Mouse (Mus musculus) urinary bladder, adult 18-20 months (tissue): ENCODE data around the gene Gadd45g.

Source experiments
- DNase-seq, 2 experiments: peaks; one replicate each; pipeline ENCODE4 v3.0.0; 2022; ENCODE audit warnings: low spot score in 2 of 2, mixed read lengths in 2 of 2

Gadd45g gene

DNA sequence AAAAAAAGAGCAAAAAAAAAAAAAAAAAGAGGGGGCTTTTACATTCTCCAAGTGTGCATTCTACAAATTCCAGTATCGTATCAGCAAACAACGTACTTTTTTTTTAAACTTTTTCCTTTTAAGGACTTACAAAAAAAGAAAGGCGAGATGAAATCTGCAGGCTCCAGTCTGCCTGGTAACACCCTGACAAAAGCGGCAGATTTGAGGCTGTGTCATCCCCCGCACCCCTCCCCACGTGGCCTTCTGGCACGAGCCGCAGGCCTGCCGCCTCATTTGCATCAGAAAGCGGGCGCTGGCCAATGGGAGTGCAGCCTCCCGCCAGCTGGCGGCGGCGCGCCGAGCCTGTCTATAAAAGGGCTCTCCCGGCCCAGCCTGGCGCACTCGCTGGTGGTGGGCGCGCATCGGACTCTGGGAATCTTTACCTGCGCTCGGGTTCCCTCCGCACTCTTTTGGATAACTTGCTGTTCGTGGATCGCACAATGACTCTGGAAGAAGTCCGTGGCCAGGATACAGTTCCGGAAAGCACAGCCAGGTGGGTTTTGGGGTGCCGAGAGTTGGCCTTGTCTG lies at the start of gene Gadd45g:
TSS of gene Gadd45g (plus strand) at position 378 of the 567 bp plus-strand sequence.
- peak; percentile 85 to 93 for DNase-seq

- DNase-seq: no peak
Observed at GRCm38 (mm10) chr13:51797899-51798746, 48.4 kb upstream of the Gadd45g start.

DNA sequence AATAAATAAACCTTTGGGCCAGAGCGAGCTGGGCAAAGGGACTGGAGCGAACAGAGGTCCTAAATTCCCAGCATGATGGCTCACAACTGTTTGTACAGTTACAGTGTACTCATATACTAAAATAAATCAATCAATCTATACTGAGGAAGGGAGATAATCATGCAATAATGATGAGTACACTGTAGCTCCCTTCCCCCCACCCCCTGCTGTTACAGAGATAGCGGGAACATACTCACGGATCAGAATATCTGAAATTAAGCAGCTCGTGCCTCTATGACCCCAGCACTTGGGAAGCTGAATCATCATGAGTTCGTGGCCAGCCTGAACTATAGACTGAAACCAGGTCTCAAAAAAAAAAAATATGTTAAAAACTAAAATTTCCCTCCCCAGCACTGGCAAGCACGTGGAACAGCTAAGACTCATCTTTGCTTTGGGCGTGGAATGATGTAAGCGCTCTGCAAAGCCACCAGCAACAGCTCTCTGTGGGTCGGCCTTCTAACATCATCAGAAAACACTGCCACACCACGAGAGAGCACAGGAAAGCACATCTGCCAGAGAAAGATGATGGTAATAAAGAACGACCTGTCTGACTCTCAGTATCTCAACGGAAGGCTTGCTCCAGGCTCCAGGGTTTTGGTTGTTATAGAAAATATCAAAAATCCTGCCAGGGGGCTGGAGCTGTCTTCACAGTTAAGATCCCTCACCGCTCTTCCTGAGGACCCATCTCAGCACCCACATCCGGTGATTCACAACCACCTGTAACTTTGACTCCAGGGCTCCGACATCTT lies 46.5 kb upstream of the Gadd45g start:
- no peak for DNase-seq

DNA sequence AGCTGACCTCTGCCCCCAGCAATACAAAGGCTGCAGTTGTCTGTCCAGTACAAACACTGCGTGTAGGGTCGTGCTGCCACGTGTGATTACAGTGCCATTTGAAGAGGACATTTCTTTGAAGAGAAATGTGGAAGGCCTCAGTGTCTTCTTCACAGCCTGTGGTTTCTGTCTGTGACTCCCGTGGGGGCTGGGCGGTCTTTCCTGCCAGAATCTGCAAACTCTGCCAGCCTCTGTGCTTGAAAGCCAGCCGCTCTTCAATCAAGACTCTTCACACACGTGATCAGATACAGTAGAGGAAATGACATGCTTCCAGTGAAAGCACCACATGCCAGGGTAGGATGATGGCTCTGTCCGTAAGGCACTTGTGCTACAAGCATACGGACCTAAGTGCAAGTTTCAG lies 45.6 kb upstream of the Gadd45g start:
- DNase-seq: no peak

- no peak for DNase-seq
Observed at GRCm38 (mm10) chr13:51805634-51806033, 40.8 kb upstream of the Gadd45g start.

DNA sequence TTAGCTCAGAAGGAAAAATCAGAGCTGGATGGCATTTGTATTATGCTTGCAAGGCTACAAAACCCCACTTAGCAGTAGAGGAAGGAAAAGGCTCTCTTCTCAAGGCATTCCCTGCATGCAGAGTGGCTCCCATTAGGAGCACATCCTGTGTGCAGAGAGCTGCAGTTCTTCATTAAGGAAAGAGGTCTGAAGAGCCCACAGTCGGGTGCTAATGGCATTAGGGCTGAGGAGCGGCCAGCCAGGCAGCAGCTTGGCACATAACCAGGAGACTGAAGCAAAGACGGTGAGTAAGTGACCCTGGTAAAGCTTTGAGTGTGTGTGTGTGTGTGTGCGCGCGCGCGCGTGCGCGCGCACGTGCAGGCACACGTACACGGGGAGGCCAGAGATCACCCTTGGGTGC lies 40.3 kb upstream of the Gadd45g start:
- DNase-seq: no peak

- no peak for DNase-seq
Observed at GRCm38 (mm10) chr13:51808141-51808540, 38.3 kb upstream of the Gadd45g start.

- DNase-seq: no peak
Observed at GRCm38 (mm10) chr13:51813621-51814615, 32.6 kb upstream of the Gadd45g start.

GRCm38 (mm10) chr13:51814646-51815045 lies 31.8 kb upstream of the Gadd45g start:
- DNase-seq: no peak

- DNase-seq: no peak
Observed at GRCm38 (mm10) chr13:51815865-51816504, 30.5 kb upstream of the Gadd45g start.

- no peak for DNase-seq
Observed at GRCm38 (mm10) chr13:51816559-51817041, 29.9 kb upstream of the Gadd45g start.

DNA sequence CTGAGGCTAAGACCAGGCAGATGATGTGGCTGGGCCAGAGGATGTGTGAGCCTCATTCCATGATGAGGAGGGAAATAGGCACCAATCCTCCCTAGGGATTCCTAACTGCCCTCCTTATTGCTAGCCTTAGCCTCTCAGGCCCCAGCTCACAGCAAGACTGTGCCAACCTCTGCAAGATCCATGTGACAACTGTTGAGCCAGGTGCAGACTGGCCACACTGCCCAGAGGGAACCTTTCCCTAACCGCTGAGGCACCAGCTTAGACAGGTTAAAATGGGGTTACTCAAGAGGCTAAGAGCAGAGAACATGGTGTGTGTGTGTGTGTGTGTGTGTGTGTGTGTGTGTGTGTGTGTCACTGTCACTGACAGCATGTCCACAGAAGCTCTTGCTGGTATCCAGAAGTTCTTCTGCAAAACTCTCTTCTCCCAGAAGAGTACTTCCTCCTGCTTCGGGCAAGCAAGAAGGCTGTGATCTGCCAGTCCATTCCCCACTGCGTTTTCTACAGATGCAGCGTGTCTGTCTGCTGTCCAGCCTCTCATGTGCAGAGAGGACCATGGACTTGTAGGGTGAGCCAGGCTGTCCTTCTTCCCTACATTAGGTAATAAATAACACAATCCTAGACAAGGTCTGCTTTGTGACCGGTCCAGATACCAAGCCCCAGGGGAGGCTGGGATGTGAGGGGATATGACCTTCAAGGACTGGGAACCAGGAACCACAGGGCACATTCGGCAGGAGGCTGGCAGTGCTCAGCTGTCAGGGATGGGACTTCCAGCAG lies 28.1 kb upstream of the Gadd45g start:
- DNase-seq: no peak

- DNase-seq: no peak
Observed at GRCm38 (mm10) chr13:51818944-51819326, 27.5 kb upstream of the Gadd45g start.

DNA sequence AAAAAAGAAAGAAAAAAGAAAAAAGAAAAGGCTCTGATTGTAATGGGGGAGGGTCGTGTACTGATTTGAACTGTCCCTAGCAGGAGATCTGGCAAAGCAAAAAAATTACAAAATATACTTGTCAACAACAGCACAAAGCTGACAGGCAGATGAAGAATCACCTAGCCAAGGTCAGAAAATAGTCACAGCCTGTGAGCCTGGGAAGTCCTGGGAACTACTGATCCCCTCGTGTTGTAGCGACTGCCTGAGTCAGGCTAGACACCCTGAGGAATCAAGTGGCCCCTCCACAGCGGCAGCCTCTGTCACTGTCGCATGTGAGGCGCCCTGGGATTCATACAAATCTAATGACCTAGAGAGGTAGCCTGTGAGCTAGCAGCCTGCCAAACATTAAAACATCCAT lies 27.1 kb upstream of the Gadd45g start:
- DNase-seq: no peak

DNA sequence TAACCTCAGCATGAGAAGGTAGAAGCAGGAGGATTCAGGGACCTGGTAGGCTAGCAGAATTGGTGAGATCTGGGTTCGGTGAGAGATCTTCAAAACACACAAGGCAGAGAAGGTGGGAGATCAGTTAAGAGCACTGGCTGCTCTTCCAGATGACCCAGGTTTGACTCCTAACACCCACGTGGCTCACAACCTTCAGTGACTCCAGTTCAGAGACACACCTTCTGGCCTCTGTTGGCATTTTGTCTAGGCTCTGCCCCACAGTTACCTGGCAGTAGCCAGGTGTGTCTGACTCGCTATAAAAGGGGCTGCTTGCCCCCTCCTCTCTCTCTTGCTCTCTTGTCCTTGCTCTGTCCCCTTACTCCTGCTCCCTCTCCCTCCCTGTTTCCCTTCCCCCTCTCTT lies 24.5 kb upstream of the Gadd45g start:
- DNase-seq: no peak

DNA sequence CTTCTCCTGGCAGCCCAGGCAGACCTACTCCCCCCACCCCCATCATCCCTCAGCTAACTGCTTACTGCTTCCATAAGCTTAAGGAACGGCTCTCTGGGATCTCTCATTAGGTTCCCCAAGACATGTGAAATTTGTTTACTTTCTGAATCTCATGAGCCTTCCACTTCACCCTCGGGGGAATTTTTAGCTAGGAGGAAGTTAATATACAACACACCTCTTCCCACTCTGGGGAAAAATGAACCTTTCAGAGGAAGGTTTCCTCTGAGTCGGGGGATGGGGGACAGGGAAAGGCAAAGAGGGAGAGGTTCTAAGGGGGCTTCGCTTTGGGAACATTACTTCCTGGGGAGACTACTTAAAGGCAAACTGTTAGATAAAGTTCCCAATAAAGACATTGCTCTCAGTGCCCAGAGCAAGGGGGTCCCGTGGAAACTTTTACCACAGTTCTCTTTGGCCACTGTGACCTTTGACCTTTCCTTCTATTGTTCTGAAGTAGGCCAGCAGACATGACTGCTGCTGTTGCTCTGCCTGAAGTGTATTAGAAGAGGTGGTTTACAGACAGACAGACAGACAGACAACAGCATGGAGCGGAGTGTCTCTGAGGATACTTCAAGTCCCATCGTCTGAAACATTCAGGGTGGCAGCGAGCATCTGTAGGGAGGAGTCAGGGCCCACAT lies 22.5 kb upstream of the Gadd45g start:
- no peak for DNase-seq

DNA sequence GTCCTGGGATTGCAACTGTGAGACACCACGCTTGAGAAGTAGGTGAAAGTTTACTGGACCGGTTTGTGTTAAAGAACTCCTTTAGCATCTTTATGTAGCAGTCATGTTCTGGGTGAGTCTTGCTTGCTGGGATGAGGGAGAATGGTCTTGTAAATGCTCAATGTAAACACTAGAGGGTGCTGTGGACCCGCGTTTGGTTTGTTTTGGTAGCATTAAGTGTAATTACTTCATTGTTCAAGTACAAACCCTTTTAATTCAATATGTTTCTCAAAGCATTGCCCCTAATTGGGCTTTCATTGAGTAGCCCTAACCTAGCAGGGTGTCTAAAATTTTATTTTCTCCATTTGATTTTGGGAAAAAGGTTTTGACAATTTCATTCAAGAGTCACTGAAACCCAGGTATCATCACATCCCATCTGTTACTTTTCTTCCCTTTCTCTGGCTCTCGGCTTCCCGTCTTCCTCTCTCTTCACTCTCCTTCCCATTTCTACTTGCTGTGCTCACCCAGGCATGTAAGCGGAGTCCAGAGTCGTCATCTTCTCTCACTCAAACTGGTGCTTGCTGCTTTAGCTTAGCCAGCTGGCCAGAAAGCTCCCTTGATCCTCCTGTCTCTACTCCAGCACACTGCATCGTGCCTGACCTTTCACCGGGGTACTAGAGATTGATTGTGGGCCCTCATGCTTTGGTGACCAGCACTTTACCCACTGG lies 15.6 kb upstream of the Gadd45g start:
- DNase-seq: no peak

DNA sequence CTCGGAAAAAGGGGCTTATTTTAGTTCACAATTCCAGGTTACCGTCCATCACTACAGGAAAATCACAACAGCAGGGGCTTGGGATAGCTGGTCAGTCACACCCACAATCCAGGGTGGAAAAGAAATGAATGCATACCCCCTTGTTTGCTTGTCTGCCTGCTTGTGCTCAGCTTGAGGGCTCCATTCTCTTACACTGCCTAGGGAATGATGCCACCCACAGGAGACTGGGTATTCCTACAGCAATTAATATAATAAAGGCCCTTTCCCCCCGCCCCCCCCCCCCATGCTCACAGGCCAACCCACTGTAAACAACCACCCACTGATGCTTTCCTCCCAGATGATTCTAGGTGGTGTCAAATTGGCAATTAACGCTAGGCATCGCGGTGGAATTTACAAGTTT lies 14.0 kb upstream of the Gadd45g start:
- DNase-seq: no peak

DNA sequence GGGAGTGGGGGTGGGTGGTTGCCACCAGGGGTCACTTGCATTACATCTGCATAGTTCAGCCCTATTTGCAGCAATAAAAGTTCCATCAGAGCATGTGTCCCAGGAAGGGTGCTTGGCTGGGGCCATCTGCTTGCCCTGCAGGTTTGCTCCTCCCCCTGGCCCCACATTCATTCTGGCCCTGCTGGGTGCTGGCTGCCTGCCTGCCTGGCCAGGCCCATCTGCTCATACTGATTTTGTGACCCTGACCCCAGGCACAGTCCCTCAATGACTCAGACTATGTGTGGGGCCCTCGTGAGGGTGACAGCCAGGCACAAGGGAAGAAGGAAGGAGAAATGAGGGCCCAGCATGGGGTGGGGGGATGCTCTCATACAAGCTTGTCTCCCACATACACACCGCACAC lies 12.9 kb upstream of the Gadd45g start:
- DNase-seq: no peak
